Mouse (Mus musculus): ENCODE results near the gene Ormdl2. TPM values are rescaled to one million over a fixed set of nuclear protein-coding genes. Genes with fewer than 3 reads are reported as not detected.
A peak's percentile ranks its signal among the peaks of the same experiment; 100 is the strongest.

The Ormdl2 gene
- 22.6 and 33.7 TPM in 2 replicates for polyA plus RNA-seq (2012; rRNA removed)

DNA sequence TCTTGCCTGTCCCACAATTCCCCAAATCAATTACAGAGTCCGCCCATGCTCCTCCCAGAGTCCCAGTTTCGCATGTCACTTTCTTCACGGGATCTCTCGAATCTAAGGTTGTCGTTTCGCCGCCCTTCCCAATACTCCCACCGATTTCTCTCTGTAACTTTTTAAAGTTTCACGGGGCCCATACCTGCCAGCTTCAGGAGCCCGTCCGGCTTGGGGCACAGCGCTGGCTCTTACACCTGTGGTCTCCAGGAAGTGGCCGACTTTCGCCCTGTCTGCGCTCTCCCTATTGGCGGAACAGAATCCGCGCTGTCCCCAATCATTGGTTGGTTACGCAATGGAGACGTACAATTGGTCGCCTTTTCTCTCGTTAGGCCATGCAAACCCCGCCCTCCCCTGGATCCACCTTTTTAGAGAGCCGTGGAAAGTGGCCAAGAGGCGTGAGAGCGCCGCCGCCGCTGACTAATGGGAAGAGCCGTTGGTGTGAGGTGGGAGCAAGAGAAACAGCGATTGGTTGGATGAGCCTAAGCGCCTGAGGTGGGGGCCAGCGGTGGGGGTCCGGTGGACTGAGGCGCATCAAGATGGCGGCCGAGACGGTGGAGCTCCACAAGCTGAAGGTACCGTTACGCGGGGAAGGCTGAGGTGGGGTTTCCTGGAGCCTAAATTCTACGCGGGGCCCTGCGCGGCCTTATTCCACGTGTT lies at the start of gene Ormdl2:
Gene Ormdl2 (minus strand): TSS at position 288 of the 699 bp plus-strand sequence.
- TF ChIP-seq CTCF (IDR thresholded peaks at IDR 0.05; ENCODE audit: borderline replicate concordance, extremely low read depth, insufficient read depth, insufficient read length): no peak
- peak; percentile 45; the same call in 1 of the 2 replicates for TF ChIP-seq POLR2A (IDR thresholded peaks at IDR 0.05; ENCODE audit: borderline replicate concordance, extremely low read depth, insufficient read depth, insufficient read length, poor library complexity, severe bottlenecking)
- peak; percentile 100 for DNase-seq (ENCODE audit: low read depth)

DNA sequence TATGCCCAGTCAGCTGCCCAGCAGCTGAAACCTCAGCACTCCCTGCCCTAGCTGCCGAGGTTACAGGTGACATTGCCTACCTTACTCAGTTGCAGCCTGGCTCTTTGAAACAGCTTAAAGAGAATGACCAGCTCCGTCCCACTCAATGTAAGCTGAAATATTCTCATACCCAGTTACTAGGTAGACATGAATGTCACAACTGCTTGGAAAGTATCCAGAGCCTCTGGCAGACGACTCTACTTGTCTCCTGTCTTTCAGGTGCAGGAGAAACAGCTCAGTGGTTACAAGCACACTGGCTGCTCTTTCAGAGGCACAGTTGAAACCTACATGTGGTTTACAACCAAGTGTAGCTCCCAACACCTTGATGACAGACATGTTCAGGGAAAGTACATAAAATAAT lies 48.9 kb upstream of the Ormdl2 start:
- TF ChIP-seq CTCF (IDR thresholded peaks at IDR 0.05; ENCODE audit: borderline replicate concordance, extremely low read depth, insufficient read depth, insufficient read length): no peak
- DNase-seq (ENCODE audit: low read depth): no peak

DNA sequence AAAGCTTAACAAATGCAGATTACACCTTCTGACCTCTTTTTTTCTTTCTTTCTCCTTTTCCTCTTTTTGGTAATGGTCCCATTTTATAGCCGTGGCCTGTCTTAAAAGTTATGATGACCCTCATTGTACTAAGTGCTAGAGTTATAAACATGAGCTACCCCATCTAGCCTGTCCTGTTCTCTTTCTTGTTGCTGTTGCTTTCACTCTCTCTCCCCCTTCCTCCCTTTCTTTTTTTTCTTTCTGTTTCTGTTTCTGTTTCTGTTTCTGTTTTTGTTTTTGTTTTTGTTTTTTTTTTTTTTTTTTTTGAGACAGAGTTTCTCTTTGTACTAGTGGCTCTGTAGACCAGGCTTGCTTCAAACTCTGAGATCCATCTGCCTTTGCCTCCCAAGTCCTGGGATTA lies 45.1 kb upstream of the Ormdl2 start:
- no peak for TF ChIP-seq POLR2A (IDR thresholded peaks at IDR 0.05; ENCODE audit: borderline replicate concordance, extremely low read depth, insufficient read depth, insufficient read length, poor library complexity, severe bottlenecking)
- no peak for TF ChIP-seq CTCF (IDR thresholded peaks at IDR 0.05; ENCODE audit: borderline replicate concordance, extremely low read depth, insufficient read depth, insufficient read length)
- no peak for DNase-seq (ENCODE audit: low read depth)

DNA sequence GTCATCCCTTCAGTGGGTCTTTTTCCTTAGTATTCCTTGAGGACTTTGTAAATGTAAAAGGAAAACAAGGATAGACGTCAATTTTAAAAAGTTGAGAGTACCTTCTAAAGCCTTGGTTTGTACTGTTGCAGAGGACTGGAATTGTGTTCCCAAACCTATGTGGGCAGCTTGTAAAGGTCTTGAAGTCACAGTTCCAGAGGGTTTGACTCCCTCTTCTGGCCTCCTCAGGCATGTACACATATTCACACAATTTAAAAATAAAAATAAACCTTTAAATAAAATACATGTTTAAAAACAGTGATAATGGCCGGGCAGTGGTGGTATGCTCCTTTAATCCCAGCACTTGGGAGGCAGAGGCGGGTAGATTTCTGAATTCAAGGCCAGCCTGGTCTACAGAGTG lies 44.6 kb upstream of the Ormdl2 start:
- TF ChIP-seq POLR2A (IDR thresholded peaks at IDR 0.05; ENCODE audit: borderline replicate concordance, extremely low read depth, insufficient read depth, insufficient read length, poor library complexity, severe bottlenecking): no peak
- no peak for TF ChIP-seq CTCF (IDR thresholded peaks at IDR 0.05; ENCODE audit: borderline replicate concordance, extremely low read depth, insufficient read depth, insufficient read length)
- DNase-seq (ENCODE audit: low read depth): no peak

DNA sequence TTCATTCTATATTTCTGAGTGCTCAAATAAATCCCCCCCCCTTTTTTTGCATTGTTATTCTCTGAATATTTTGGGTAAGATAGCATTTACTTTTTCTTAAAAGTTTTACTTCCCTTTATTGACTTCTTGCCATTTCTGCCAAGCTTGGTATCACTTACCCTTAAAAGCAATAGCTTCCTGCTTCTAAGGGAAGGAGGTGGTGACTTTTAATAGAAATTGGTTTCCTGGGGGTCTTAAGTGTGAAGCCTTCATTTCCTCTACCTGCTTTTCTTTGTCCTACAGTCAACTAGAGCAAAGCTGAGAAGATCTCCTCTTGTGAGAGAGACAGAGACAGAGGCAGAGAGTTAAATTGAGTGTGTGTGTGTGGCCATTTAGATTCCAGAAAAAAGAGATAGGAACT lies 39.7 kb upstream of the Ormdl2 start:
- no peak for TF ChIP-seq CTCF (IDR thresholded peaks at IDR 0.05; ENCODE audit: borderline replicate concordance, extremely low read depth, insufficient read depth, insufficient read length)
- TF ChIP-seq POLR2A (IDR thresholded peaks at IDR 0.05; ENCODE audit: borderline replicate concordance, extremely low read depth, insufficient read depth, insufficient read length, poor library complexity, severe bottlenecking): no peak
- no peak for DNase-seq (ENCODE audit: low read depth)

DNA sequence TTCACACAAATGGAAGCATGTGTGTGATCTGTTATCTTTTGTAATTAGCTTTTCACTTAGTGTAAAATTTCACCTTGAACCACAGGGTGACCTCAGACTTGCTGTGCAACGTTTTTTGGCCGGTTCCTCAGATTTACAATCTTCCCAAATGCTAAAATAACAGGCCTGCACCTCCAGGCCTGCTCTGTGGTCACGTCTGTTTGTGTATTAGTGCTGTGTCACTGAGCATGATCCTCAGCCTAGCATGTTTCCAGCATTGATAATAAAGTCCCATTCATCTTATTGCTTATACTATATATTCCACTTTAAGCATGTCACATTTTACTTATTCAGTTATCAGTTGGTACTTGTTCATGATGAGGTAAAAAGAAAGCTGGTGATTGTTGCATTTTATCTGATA lies 28.9 kb upstream of the Ormdl2 start:
- TF ChIP-seq POLR2A (IDR thresholded peaks at IDR 0.05; ENCODE audit: borderline replicate concordance, extremely low read depth, insufficient read depth, insufficient read length, poor library complexity, severe bottlenecking) (no peak), CTCF (IDR thresholded peaks at IDR 0.05; ENCODE audit: borderline replicate concordance, extremely low read depth, insufficient read depth, insufficient read length) (no peak)
- no peak for DNase-seq (ENCODE audit: low read depth)

DNA sequence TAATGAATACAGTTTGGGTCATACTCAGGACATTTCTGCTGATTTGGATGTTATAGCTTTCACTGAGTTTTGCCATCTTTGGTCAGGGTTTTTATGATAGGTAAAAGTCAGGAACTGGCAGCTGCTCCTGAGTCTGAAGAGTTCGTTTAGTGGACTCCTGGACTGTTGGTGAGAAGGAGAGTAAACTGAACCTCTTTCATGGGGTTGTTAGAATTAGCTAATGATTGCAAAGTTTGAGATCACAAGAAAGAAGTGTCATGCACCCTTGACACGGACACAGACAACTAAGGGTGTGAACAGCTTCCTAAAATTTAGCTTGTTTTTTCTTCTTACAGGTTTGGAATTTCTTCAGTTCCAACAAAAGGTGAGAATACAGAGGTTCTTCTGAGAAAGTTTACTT lies 27.0 kb upstream of the Ormdl2 start:
- no peak for DNase-seq (ENCODE audit: low read depth)
- TF ChIP-seq POLR2A (IDR thresholded peaks at IDR 0.05; ENCODE audit: borderline replicate concordance, extremely low read depth, insufficient read depth, insufficient read length, poor library complexity, severe bottlenecking): no peak
- TF ChIP-seq CTCF (IDR thresholded peaks at IDR 0.05; ENCODE audit: borderline replicate concordance, extremely low read depth, insufficient read depth, insufficient read length): no peak

DNA sequence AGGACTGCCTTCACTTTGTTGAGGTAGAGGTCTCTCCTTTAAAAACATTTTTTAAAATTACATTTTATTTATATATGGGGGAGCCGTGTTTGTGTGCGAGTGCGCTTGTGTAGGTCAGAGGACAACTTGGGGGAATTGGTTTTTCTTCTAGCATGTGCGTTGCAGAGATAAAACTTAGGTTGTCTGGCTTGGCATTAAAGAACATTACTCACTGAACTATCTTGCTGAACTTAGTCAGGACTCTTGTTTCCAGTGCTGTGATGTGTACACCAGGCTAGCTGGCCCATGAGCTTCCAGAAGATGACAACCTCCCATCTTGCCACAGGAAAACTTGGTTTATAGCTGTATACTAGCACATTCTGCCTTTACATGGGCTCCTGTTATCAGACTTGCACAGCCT lies 25.2 kb upstream of the Ormdl2 start:
- DNase-seq (ENCODE audit: low read depth): no peak
- TF ChIP-seq POLR2A (IDR thresholded peaks at IDR 0.05; ENCODE audit: borderline replicate concordance, extremely low read depth, insufficient read depth, insufficient read length, poor library complexity, severe bottlenecking): no peak
- TF ChIP-seq CTCF (IDR thresholded peaks at IDR 0.05; ENCODE audit: borderline replicate concordance, extremely low read depth, insufficient read depth, insufficient read length): no peak

DNA sequence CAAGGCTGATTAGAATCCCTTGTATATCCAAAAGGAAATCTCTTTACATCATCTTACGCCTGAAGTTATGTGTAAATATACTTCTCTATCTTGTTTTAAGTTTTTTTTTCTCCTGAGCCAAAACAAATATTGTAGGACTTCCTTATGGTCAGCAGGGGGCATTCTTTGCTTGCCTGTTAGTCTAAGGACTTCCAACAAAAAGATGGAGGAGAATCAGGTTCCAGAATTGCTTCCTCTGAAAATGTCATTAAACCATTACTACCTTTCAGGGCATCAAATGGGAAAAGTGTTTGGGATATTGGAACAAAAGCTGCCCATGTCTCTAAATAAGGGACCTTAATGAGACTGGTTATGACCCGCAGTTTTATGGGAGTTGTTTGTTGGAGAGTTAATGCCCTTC lies 24.1 kb upstream of the Ormdl2 start:
- peak; percentile 77 for DNase-seq (ENCODE audit: low read depth)

DNA sequence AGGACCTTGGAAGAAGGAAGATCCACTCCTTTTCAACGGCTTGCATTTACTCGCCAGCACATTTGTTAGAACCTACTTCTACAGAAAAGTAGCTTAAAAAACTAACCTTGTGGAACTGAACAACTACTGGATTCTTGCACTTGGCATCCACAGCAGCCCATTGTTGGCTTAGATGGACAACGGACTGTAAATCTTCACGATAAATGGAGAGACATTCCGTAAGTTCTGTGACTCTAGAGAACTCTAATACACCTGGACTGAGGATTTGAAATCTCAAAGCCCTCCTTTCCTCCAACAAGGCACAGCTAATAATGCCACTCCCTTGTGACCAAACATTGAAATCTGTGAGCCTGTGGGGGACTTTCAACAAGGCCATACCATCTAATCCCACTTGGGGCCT lies 21.8 kb upstream of the Ormdl2 start:
- no peak for DNase-seq (ENCODE audit: low read depth)
- TF ChIP-seq CTCF (IDR thresholded peaks at IDR 0.05; ENCODE audit: borderline replicate concordance, extremely low read depth, insufficient read depth, insufficient read length): no peak
- TF ChIP-seq POLR2A (IDR thresholded peaks at IDR 0.05; ENCODE audit: borderline replicate concordance, extremely low read depth, insufficient read depth, insufficient read length, poor library complexity, severe bottlenecking): no peak

More for the DNA sequence above, 24.1 kb upstream of the Ormdl2 start:
- TF ChIP-seq POLR2A (IDR thresholded peaks at IDR 0.05; ENCODE audit: borderline replicate concordance, extremely low read depth, insufficient read depth, insufficient read length, poor library complexity, severe bottlenecking) (no peak), CTCF (IDR thresholded peaks at IDR 0.05; ENCODE audit: borderline replicate concordance, extremely low read depth, insufficient read depth, insufficient read length) (peak; percentile 40; the same call in 1 of the 2 replicates)

DNA sequence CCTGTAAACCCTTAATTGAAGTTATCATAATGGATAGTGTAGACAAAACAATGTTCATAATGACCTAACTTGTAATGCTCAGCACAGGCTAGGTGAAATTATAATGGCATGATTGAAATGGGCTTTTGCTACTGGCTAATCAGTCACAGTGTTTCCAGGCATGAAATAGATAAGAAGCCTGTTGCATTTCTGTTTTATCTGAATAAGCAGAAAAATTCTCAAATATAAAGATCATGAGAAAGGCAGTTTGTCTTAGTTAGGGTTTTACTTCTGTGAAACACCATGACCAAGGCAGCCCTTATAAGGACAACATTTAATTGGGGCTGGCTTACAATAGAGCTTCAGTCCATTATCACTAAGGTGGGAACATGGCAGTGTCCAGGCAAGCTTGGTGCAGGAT lies 19.2 kb upstream of the Ormdl2 start:
- TF ChIP-seq CTCF (IDR thresholded peaks at IDR 0.05; ENCODE audit: borderline replicate concordance, extremely low read depth, insufficient read depth, insufficient read length) (no peak), POLR2A (IDR thresholded peaks at IDR 0.05; ENCODE audit: borderline replicate concordance, extremely low read depth, insufficient read depth, insufficient read length, poor library complexity, severe bottlenecking) (no peak)
- no peak for DNase-seq (ENCODE audit: low read depth)

DNA sequence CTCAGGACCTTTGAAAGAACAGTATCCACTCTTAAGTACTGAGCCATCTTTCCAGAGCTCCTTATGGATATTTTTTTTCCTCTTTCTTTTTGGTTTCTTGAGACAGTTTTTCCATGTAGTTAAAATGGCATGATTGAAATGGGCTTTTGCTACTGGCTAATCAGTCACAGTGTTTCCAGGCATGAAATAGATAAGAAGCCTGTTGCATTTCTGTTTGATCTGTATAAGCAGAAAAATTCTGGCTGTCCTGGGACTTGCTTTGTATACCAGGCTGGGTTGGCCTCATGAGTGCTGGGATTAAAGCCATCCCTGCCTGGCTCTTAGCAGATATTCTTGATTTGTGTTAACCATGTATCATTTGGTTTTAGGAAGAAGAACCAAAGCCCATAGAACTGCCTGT lies 18.0 kb upstream of the Ormdl2 start:
- TF ChIP-seq POLR2A (IDR thresholded peaks at IDR 0.05; ENCODE audit: borderline replicate concordance, extremely low read depth, insufficient read depth, insufficient read length, poor library complexity, severe bottlenecking) (no peak), CTCF (IDR thresholded peaks at IDR 0.05; ENCODE audit: borderline replicate concordance, extremely low read depth, insufficient read depth, insufficient read length) (no peak)
- no peak for DNase-seq (ENCODE audit: low read depth)

Data from brain, embryonic 14.5 days (tissue).